Mouse (Mus musculus) urinary bladder, postnatal 4 days (tissue): ENCODE data around the gene Bdkrb1.

Experiments used
- DNase-seq, 2 experiments: peaks; one replicate each; pipeline ENCODE4 v3.0.0; 2021 to 2022; ENCODE audit warnings: low spot score in 2 of 2

The Bdkrb1 gene

GRCm38 (mm10) chr12:105598503-105598902, 4.4 kb upstream of the Bdkrb1 start:
- no peak for DNase-seq

GRCm38 (mm10) chr12:105599098-105599497, 3.8 kb upstream of the Bdkrb1 start:
- no peak for DNase-seq

GRCm38 (mm10) chr12:105601586-105601985, 1.3 kb upstream of the Bdkrb1 start:
- no peak for DNase-seq

GRCm38 (mm10) chr12:105603904-105604303, 1.0 kb downstream of the Bdkrb1 start:
- no peak for DNase-seq

GRCm38 (mm10) chr12:105605212-105605611, 2.3 kb downstream of the Bdkrb1 start:
- DNase-seq: no peak

- DNase-seq: no peak
Observed at GRCm38 (mm10) chr12:105606881-105607280, 4.0 kb downstream of the Bdkrb1 start.

- no peak for DNase-seq
Observed at GRCm38 (mm10) chr12:105611045-105611444, 8.2 kb downstream of the Bdkrb1 start.

GRCm38 (mm10) chr12:105611748-105612147, 8.9 kb downstream of the Bdkrb1 start:
- DNase-seq: peak in 1 of 2 experiments; percentile 79

GRCm38 (mm10) chr12:105613559-105613958, 10.7 kb downstream of the Bdkrb1 start:
- no peak for DNase-seq

- no peak for DNase-seq
Observed at GRCm38 (mm10) chr12:105622048-105622447, 19.2 kb downstream of the Bdkrb1 start.

GRCm38 (mm10) chr12:105622981-105623539, 20.2 kb downstream of the Bdkrb1 start:
- no peak for DNase-seq

GRCm38 (mm10) chr12:105625798-105626197, 22.9 kb downstream of the Bdkrb1 start:
- peak in 1 of 2 experiments; percentile 58 for DNase-seq

GRCm38 (mm10) chr12:105634374-105635067, 31.6 kb downstream of the Bdkrb1 start:
- DNase-seq: no peak

GRCm38 (mm10) chr12:105636551-105636950, 33.7 kb downstream of the Bdkrb1 start:
- no peak for DNase-seq

GRCm38 (mm10) chr12:105637554-105637953, 34.7 kb downstream of the Bdkrb1 start:
- no peak for DNase-seq

- DNase-seq: no peak
Observed at GRCm38 (mm10) chr12:105642770-105643321, 40.0 kb downstream of the Bdkrb1 start.
